Mouse (Mus musculus): ENCODE results near the gene Rhbg. TPM values are rescaled to one million over a fixed set of nuclear protein-coding genes. Genes with fewer than 3 reads are reported as not detected.
A peak's percentile ranks its signal among the peaks of the same experiment; 100 is the strongest.
"Not testable (repeated sequence)": the region's sequence is repeated elsewhere in the genome, so short reads cannot be mapped to it uniquely, and the experiment has no call there.

The Rhbg gene
- polyA plus RNA-seq, 1 experiment from 2014 or later: 19.4 TPM

GRCm38 (mm10) chr3:88268991-88269390 lies 14.5 kb upstream of the Rhbg start:
- H3K36me3 ChIP-seq (ENCODE audit: control insufficient read depth, insufficient read depth, low read length): no peaks in the 10 kb centered on the region
- no peak for DNase-seq (ENCODE audit: low spot score)
- no peaks in the 10 kb centered on the region for H3K9me3 ChIP-seq (ENCODE audit: control insufficient read depth, low read length)
- H3K4me3 ChIP-seq (ENCODE audit: low read depth, low read length): no peak overlapping the region
- no peak for TF ChIP-seq EP300 (optimal IDR thresholded peaks at IDR 0.05)
- no peak for TF ChIP-seq CTCF (IDR thresholded peaks at IDR 0.05; ENCODE audit: low read depth)
- no peak for ATAC-seq (ENCODE audit: low FRiP score, low TSS enrichment)
- H3K4me2 ChIP-seq (replicated peaks; ENCODE audit: low read depth): no peak overlapping the region
- 77% methylated on average over 5 of the region's 5 CpGs for WGBS
- H3K4me1 ChIP-seq (replicated peaks; ENCODE audit: control insufficient read depth, insufficient read depth): no peaks in the 10 kb centered on the region
- H3K27ac ChIP-seq (replicated peaks): no peak overlapping the region
- H3K9ac ChIP-seq (ENCODE audit: low read length): no peak overlapping the region
- H3K27me3 ChIP-seq (ENCODE audit: control insufficient read depth, insufficient read depth, low read length): no peaks in the 10 kb centered on the region

GRCm38 (mm10) chr3:88268014-88268413 lies 13.5 kb upstream of the Rhbg start:
- not testable (repeated sequence) for H3K27me3 ChIP-seq (ENCODE audit: control insufficient read depth, insufficient read depth, low read length); H3K4me1 ChIP-seq (replicated peaks; ENCODE audit: control insufficient read depth, insufficient read depth); H3K4me3 ChIP-seq (ENCODE audit: low read depth, low read length); H3K9me3 ChIP-seq (ENCODE audit: control insufficient read depth, low read length); ATAC-seq (ENCODE audit: low FRiP score, low TSS enrichment); H3K9ac ChIP-seq (ENCODE audit: low read length); H3K36me3 ChIP-seq (ENCODE audit: control insufficient read depth, insufficient read depth, low read length); DNase-seq (ENCODE audit: low spot score); H3K27ac ChIP-seq (replicated peaks); H3K4me2 ChIP-seq (replicated peaks; ENCODE audit: low read depth)
- WGBS: 76% methylated on average over 6 of the region's 6 CpGs

GRCm38 (mm10) chr3:88262346-88262745 lies 7.8 kb upstream of the Rhbg start:
- DNase-seq (ENCODE audit: low spot score): no peak
- 53% methylated on average over 3 of the region's 3 CpGs for WGBS
- Histone ChIP-seq H3K36me3 (ENCODE audit: control insufficient read depth, insufficient read depth, low read length) (no peaks in the 10 kb centered on the region), H3K4me1 (replicated peaks; ENCODE audit: control insufficient read depth, insufficient read depth) (no peaks in the 10 kb centered on the region), H3K27me3 (ENCODE audit: control insufficient read depth, insufficient read depth, low read length) (no peaks in the 10 kb centered on the region), H3K4me3 (ENCODE audit: low read depth, low read length) (no peak overlapping the region), H3K9ac (ENCODE audit: low read length) (no peak overlapping the region), H3K9me3 (ENCODE audit: control insufficient read depth, low read length) (no peaks in the 10 kb centered on the region), H3K4me2 (replicated peaks; ENCODE audit: low read depth) (no peak overlapping the region), H3K27ac (replicated peaks) (peak overlapping the region; percentile 59; the same call in 1 of the 2 replicates)
- peak; percentile 29; the same call in 1 of the 2 replicates for ATAC-seq (ENCODE audit: low FRiP score, low TSS enrichment)
- no peak for TF ChIP-seq CTCF (IDR thresholded peaks at IDR 0.05; ENCODE audit: low read depth)
- TF ChIP-seq EP300 (optimal IDR thresholded peaks at IDR 0.05): peak; percentile 90

- Histone ChIP-seq H3K4me2 (replicated peaks; ENCODE audit: low read depth) (no peak overlapping the region), H3K27ac (replicated peaks) (no peak overlapping the region), H3K9me3 (ENCODE audit: control insufficient read depth, low read length) (no peaks in the 10 kb centered on the region), H3K4me1 (replicated peaks; ENCODE audit: control insufficient read depth, insufficient read depth) (no peaks in the 10 kb centered on the region), H3K4me3 (ENCODE audit: low read depth, low read length) (no peak overlapping the region), H3K27me3 (ENCODE audit: control insufficient read depth, insufficient read depth, low read length) (no peaks in the 10 kb centered on the region; the same call in 1 of the 2 replicates), H3K36me3 (ENCODE audit: control insufficient read depth, insufficient read depth, low read length) (no peaks in the 10 kb centered on the region), H3K9ac (ENCODE audit: low read length) (no peak overlapping the region)
- TF ChIP-seq EP300 (optimal IDR thresholded peaks at IDR 0.05): no peak
- no peak for TF ChIP-seq CTCF (IDR thresholded peaks at IDR 0.05; ENCODE audit: low read depth)
- 55% methylated on average over 7 of the region's 7 CpGs for WGBS
- no peak for DNase-seq (ENCODE audit: low spot score)
- ATAC-seq (ENCODE audit: low FRiP score, low TSS enrichment): no peak
These were observed 1.9 kb upstream of the Rhbg start for GRCm38 (mm10) chr3:88256382-88256781.

DNA sequence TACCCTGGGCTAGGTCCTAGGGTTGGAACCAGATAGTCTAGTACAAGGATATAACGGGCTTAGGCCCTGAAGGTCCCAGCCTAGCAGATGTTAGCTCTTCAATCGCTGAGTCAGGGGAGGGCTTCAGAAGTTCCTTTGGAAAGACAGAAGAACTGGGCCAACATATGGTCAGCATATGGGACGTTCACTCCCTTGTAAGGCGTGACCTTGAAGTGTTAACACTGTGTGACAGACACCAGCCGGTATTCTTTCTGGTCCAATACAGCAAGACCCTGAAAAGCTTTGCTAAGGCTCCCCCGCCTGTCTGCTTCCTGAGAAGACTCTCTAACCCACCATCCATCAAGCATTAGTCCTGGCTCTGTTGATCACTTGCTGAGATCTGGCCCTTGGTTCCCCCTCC lies 1.4 kb upstream of the Rhbg start:
- Histone ChIP-seq H3K4me1 (replicated peaks; ENCODE audit: control insufficient read depth, insufficient read depth) (no peaks in the 10 kb centered on the region), H3K9me3 (ENCODE audit: control insufficient read depth, low read length) (no peaks in the 10 kb centered on the region), H3K36me3 (ENCODE audit: control insufficient read depth, insufficient read depth, low read length) (no peaks in the 10 kb centered on the region), H3K9ac (ENCODE audit: low read length) (no peak overlapping the region), H3K4me3 (ENCODE audit: low read depth, low read length) (no peak overlapping the region), H3K27ac (replicated peaks) (no peak overlapping the region), H3K4me2 (replicated peaks; ENCODE audit: low read depth) (no peak overlapping the region), H3K27me3 (ENCODE audit: control insufficient read depth, insufficient read depth, low read length) (no peaks in the 10 kb centered on the region; the same call in 1 of the 2 replicates)
- DNase-seq (ENCODE audit: low spot score) (no peak), ATAC-seq (ENCODE audit: low FRiP score, low TSS enrichment) (peak; percentile 46; the same call in 1 of the 2 replicates)
- TF ChIP-seq EP300 (optimal IDR thresholded peaks at IDR 0.05): no peak
- TF ChIP-seq CTCF (IDR thresholded peaks at IDR 0.05; ENCODE audit: low read depth): no peak
- 47% methylated on average over 6 of the region's 6 CpGs for WGBS

DNA sequence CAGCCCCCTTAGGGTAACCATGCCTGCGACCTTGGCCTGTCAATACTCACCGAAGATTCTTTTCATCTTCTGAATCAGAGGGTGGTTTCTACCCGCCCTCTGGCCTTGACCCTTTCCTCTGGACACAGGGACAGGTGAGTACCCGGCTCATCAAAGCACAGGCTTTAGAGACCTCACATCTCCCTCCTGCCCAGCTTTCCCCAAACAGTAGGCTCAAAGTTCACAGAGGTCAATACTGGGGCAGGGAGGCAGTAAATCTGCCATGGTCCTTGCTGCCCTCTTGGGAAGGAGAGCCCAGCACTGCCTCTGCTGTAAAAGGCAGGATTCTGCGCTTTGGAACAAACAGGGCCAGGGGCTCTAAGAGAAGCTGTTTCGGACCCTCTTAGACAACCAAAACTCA lies 1.8 kb downstream of the Rhbg start:
- WGBS: 73% methylated on average over 6 of the region's 6 CpGs

More for the DNA sequence above, 1.8 kb downstream of the Rhbg start:
- H3K4me1 ChIP-seq (replicated peaks; ENCODE audit: control insufficient read depth, insufficient read depth): no peaks in the 10 kb centered on the region
- no peak overlapping the region for H3K9ac ChIP-seq (ENCODE audit: low read length)
- H3K27ac ChIP-seq (replicated peaks): no peak overlapping the region
- DNase-seq (ENCODE audit: low spot score): no peak
- H3K4me3 ChIP-seq (ENCODE audit: low read depth, low read length): no peak overlapping the region
- no peaks in the 10 kb centered on the region for H3K36me3 ChIP-seq (ENCODE audit: control insufficient read depth, insufficient read depth, low read length)
- TF ChIP-seq CTCF (IDR thresholded peaks at IDR 0.05; ENCODE audit: low read depth): no peak
- TF ChIP-seq EP300 (optimal IDR thresholded peaks at IDR 0.05): no peak
- no peak overlapping the region for H3K4me2 ChIP-seq (replicated peaks; ENCODE audit: low read depth)
- H3K9me3 ChIP-seq (ENCODE audit: control insufficient read depth, low read length): no peaks in the 10 kb centered on the region
- ATAC-seq (ENCODE audit: low FRiP score, low TSS enrichment): no peak
- no peaks in the 10 kb centered on the region; the same call in 1 of the 2 replicates for H3K27me3 ChIP-seq (ENCODE audit: control insufficient read depth, insufficient read depth, low read length)

Measured in stomach, postnatal 0 days (tissue).